8 mouse cellular contexts compared by ENCODE assay signal in the genomic region with DNA sequence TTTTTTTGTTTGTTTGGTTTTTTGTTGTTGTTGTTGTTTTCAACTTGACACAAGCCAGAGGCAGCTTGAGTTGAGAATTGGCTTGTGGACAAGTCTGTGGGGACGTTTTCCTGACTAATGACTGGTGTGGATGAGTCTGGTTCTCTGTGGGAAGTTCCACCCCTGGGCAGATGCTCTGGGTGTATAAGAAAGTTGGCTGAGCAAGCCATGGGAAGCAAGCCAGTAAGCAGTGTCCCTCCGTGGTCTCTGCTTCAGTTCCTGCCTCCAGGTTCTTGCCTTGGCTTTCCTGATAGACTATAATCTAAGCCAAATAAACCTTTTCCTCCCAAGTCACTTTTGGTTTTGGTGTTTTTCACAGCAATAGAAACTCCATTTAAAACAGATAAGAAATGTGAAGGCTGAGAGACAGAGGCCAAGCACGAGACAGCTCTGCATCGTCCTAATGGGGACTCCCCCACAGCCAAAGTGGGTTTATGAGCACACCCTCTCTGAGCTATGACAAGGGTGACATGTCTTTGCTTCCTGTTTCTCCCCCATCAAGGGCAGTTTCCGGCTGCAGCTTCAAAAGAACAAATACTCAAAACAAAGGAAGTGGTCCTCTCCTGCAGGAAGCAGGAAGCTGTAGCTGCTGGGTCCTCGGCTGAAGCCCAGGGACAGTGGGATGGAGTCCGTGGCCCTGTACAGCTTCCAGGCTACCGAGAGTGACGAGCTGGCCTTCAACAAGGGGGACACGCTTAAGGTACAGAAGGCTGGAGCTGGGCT. TPM values are rescaled to one million over a fixed set of nuclear protein-coding genes. Genes with fewer than 3 reads are reported as not detected.
A peak's percentile ranks its signal among the peaks of the same experiment; 100 is the strongest.
DNase-seq lines count a peak whose midpoint lies in the region; ATAC-seq and TF ChIP-seq lines count a peak whose summit lies in the region.

Gene Grap (plus strand): TSS at position 580 of the 762 bp plus-strand sequence.

- no peaks in the 10 kb centered on the region for H3K9me3 ChIP-seq in embryonic facial prominence, embryonic 12.5 days

- H3K27me3 ChIP-seq in embryonic facial prominence, embryonic 12.5 days = no peaks in the 10 kb centered on the region
- no peaks in the 10 kb centered on the region for H3K27me3 ChIP-seq in thymus, adult 2 months (ENCODE audit: control insufficient read depth, insufficient read depth, low read length)

- DNase-seq in adrenal gland, adult (ENCODE audit: inconsistent age in 2 of 2, low spot score in 1 of 2) = peak; percentile 28 to 60
- DNase-seq in adrenal gland, postnatal 25 days = no peak
- DNase-seq in lung, adult 2 months = peak; percentile 40
- peak; percentile 79 for DNase-seq in thymus, adult 2 months
- DNase-seq in cerebellum, adult 11 months = no peak

- H3K4me2 ChIP-seq in embryonic facial prominence, embryonic 12.5 days (replicated peaks) = 0 out of 2 replicates have a peak within 1 kb of the TSS, but pooled peaks have one; percentile 3

- H3K9ac ChIP-seq in embryonic facial prominence, embryonic 12.5 days = no peak within 1 kb of the TSS

- peak; percentile 93 for TF ChIP-seq POLR2A in lung, adult 2 months (IDR thresholded peaks at IDR 0.05; ENCODE audit: borderline replicate concordance, extremely low read depth, low read depth, low read length)
- TF ChIP-seq POLR2A in thymus, adult 2 months (IDR thresholded peaks at IDR 0.05; ENCODE audit: control insufficient read depth, extremely low read depth, insufficient read depth, low read length, poor library complexity) = peak; percentile 85

- no peak within 1 kb of the TSS for H3K4me3 ChIP-seq in embryonic facial prominence, embryonic 12.5 days
- H3K4me3 ChIP-seq in lung, adult 2 months (replicated peaks; ENCODE audit: extremely low read depth, low read depth, low read length) = peak within 1 kb of the TSS; percentile 100
- H3K4me3 ChIP-seq in thymus, adult 2 months (ENCODE audit: control insufficient read depth, insufficient read depth, low read length) = peak within 1 kb of the TSS; percentile 87

- 66% methylated on average over 10 of the region's 10 CpGs for WGBS in embryonic facial prominence, embryonic 12.5 days
- 27% methylated on average over 10 of the region's 10 CpGs for WGBS in lung, adult 2 months
- WGBS in thymus, adult 2 months = 14% methylated on average over 10 of the region's 10 CpGs

- H3K27ac ChIP-seq in embryonic facial prominence, embryonic 12.5 days = no peak within 1 kb of the TSS
- H3K27ac ChIP-seq in thymus, adult 2 months (ENCODE audit: control insufficient read depth, insufficient read depth, low read length) = peak within 1 kb of the TSS; percentile 82

- no peak for TF ChIP-seq CTCF in lung, adult 2 months (IDR thresholded peaks at IDR 0.05; ENCODE audit: insufficient read depth, low read length)
- TF ChIP-seq CTCF in thymus, adult 2 months (IDR thresholded peaks at IDR 0.05; ENCODE audit: borderline replicate concordance, control insufficient read depth, extremely low read depth, insufficient read depth, low read length, poor library complexity) = no peak

- no peak for ATAC-seq in embryonic facial prominence, embryonic 12.5 days (ENCODE audit: insufficient number of reproducible peaks, insufficient read depth, low FRiP score, low TSS enrichment)
- peak; percentile 94 for ATAC-seq in inflammation-experienced regulatory T-cells, adult 6 months
- no peak for ATAC-seq in frontal cortex, adult (ENCODE audit: low TSS enrichment)

- no peaks in the 10 kb centered on the region for H3K4me1 ChIP-seq in embryonic facial prominence, embryonic 12.5 days
- H3K4me1 ChIP-seq in lung, adult 2 months (ENCODE audit: control insufficient read depth, insufficient read depth, low read length) = peaks cover 7% of the 10 kb centered on the region; the same call in 1 of the 2 replicates
- peaks cover 64% of the 10 kb centered on the region for H3K4me1 ChIP-seq in thymus, adult 2 months (replicated peaks; ENCODE audit: control insufficient read depth, insufficient read depth, low read length)

- H3K36me3 ChIP-seq in embryonic facial prominence, embryonic 12.5 days = no peaks in the 10 kb centered on the region
- H3K36me3 ChIP-seq in thymus, adult 2 months (ENCODE audit: control insufficient read depth, insufficient read depth, low read length) = no peaks in the 10 kb centered on the region

RNA-seq across cellular contexts. Expression of gene Grap, which starts in this region (rescaled TPM):
- total RNA-seq in adrenal gland, postnatal 25 days (2021) = 9.4 and 10.9 TPM in 2 replicates
- 7.4 and 8.5 TPM in 2 replicates for polyA plus RNA-seq in embryonic facial prominence, embryonic 12.5 days (2016; fragmentation: Nextera tagmentation; extraction: Ambion mirVana)
- 100 to 1,000 TPM; 180 to 210 (median 192) TPM for polyA plus RNA-seq in inflammation-experienced regulatory T-cells, adult 6 months (2017; shearing (Covaris generic))
- 77.0 and 86.0 TPM in 2 replicates for polyA plus RNA-seq in lung, adult 2 months (2012; rRNA removed)
- 119 and 124 TPM in 2 replicates for polyA plus RNA-seq in thymus, adult 2 months (2012; rRNA removed)

Comparison
In these comparisons a context has a peak if more than half of its experiments do, and no peak if none do; other contexts are left out.
1. DNase-seq: peak in adrenal gland, adult (2 of 2), lung, adult 2 months (single experiment) and thymus, adult 2 months (single experiment); none in adrenal gland, postnatal 25 days (single experiment) and cerebellum, adult 11 months (single experiment).